Mouse (Mus musculus) MEL (cell line): ENCODE results near the gene Dapk3. TPM values are rescaled to one million over a fixed set of nuclear protein-coding genes. Genes with fewer than 3 reads are reported as not detected.

Source experiments
- DNase-seq: peaks from one replicate; pipeline ENCODE4 v3.0.0; 2011; ENCODE audit warnings: low read depth, low spot score
- H3K27ac ChIP-seq: 2 replicates; pipeline ENCODE4 v1.5.1; 2012; ENCODE audit warnings: low read depth, mild to moderate bottlenecking, control low read depth, low read length, moderate library complexity; ENCODE audit not compliant: control insufficient read depth
- H3K27me3 ChIP-seq, 2 experiments: fragments of 150-350 bp in 1 of 2; sonication (generic) in 1 of 2; 2 replicates each; pipeline ENCODE4 v1.6.1; 2012; ENCODE audit warnings: low read length in 2 of 2, mild to moderate bottlenecking in 2 of 2, improper control_type of control experiment in 1 of 2, moderate library complexity in 1 of 2; ENCODE audit not compliant: insufficient read depth in 2 of 2, control insufficient read depth in 1 of 2
- H3K36me3 ChIP-seq, 2 experiments: 2 replicates each; pipeline ENCODE4 v1.6.1; 2012 to 2014; ENCODE audit warnings: low read length in 2 of 2, improper control_type of control experiment in 1 of 2, inconsistent platforms in 1 of 2, mild to moderate bottlenecking in 1 of 2; ENCODE audit not compliant: insufficient read depth in 2 of 2, control insufficient read depth in 1 of 2
- H3K4me1 ChIP-seq, 2 experiments: fragments of 150-350 bp in 1 of 2; sonication (generic) in 1 of 2; 2 replicates each; pipeline ENCODE4 v1.6.1; 2012; ENCODE audit warnings: low read length in 2 of 2, improper control_type of control experiment in 1 of 2, mild to moderate bottlenecking in 1 of 2; ENCODE audit not compliant: insufficient read depth in 2 of 2, control insufficient read depth in 1 of 2
- H3K4me3 ChIP-seq, 2 experiments: fragments of 150-350 bp in 1 of 2; sonication (generic) in 1 of 2; 2 replicates each; pipeline ENCODE4 v1.5.1; 2012; ENCODE audit warnings: low read depth in 2 of 2, low read length in 2 of 2, mild to moderate bottlenecking in 2 of 2, moderate library complexity in 2 of 2, control low read depth in 1 of 2, improper control_type of control experiment in 1 of 2; ENCODE audit not compliant: control insufficient read depth in 1 of 2, insufficient read depth in 1 of 2
- H3K79me2 ChIP-seq: 2 replicates; pipeline ENCODE4 v1.6.1; 2012; ENCODE audit warnings: mild to moderate bottlenecking, low read length, moderate library complexity; ENCODE audit not compliant: control insufficient read depth, poor library complexity, insufficient read depth
- H3K9ac ChIP-seq: 2 replicates; pipeline ENCODE4 v1.6.1; 2012; ENCODE audit warnings: low read depth, mild to moderate bottlenecking, control low read depth, low read length, moderate library complexity; ENCODE audit not compliant: control insufficient read depth, poor library complexity, severe bottlenecking
- H3K9me3 ChIP-seq: fragments of 150-350 bp; sonication (generic); replicated peaks from 2 replicates; pipeline ENCODE4 v1.6.1; 2012; ENCODE audit warnings: mild to moderate bottlenecking, low read length, improper control_type of control experiment, moderate library complexity; ENCODE audit not compliant: insufficient read depth
- BHLHE40 ChIP-seq: IDR thresholded peaks from 2 replicates; pipeline ENCODE4 v1.6.1; 2012; ENCODE audit warnings: low read depth, mild to moderate bottlenecking, inconsistent platforms, low read length, improper control_type of control experiment, borderline replicate concordance
- CHD2 ChIP-seq: IDR thresholded peaks from 2 replicates; pipeline ENCODE4 v1.6.1; 2011; ENCODE audit warnings: low read length, improper control_type of control experiment
- E2F4 ChIP-seq: IDR thresholded peaks from 2 replicates; pipeline ENCODE4 v1.6.1; 2011; ENCODE audit warnings: low read depth, low read length, improper control_type of control experiment, borderline replicate concordance
- EP300 ChIP-seq, 2 experiments: IDR thresholded peaks; 2 replicates each; pipeline ENCODE4 v1.6.1; 2011; ENCODE audit warnings: improper control_type of control experiment in 2 of 2, low read length in 2 of 2, low read depth in 1 of 2, mild to moderate bottlenecking in 1 of 2
- ETS1 ChIP-seq: IDR thresholded peaks from 2 replicates; pipeline ENCODE4 v1.6.1; 2012; ENCODE audit warnings: low read depth, mild to moderate bottlenecking, inconsistent platforms, low read length, improper control_type of control experiment, moderate library complexity
- GABPA ChIP-seq: IDR thresholded peaks from 2 replicates; pipeline ENCODE4 v1.6.1; 2012; ENCODE audit warnings: low read depth, mild to moderate bottlenecking, inconsistent platforms, low read length, improper control_type of control experiment, moderate library complexity
- GATA1 ChIP-seq: IDR thresholded peaks from 2 replicates; pipeline ENCODE4 v1.6.1; 2011; ENCODE audit warnings: low read depth, low read length, improper control_type of control experiment
- HCFC1 ChIP-seq: IDR thresholded peaks from 2 replicates; pipeline ENCODE4 v1.6.1; 2012; ENCODE audit warnings: low read depth, mild to moderate bottlenecking, inconsistent platforms, low read length, improper control_type of control experiment, moderate library complexity
- KAT2A ChIP-seq: conservative IDR thresholded peaks from 2 replicates; pipeline ENCODE4 v1.6.1; 2012; ENCODE audit warnings: low read depth, low read length, improper control_type of control experiment, inconsistent platforms
- MAFK ChIP-seq: IDR thresholded peaks from 2 replicates; pipeline ENCODE4 v1.6.1; 2011; ENCODE audit warnings: low read depth, mild to moderate bottlenecking, low read length, improper control_type of control experiment, borderline replicate concordance
- MAX ChIP-seq: IDR thresholded peaks from 2 replicates; pipeline ENCODE4 v1.6.1; 2011; ENCODE audit warnings: low read length, improper control_type of control experiment
- MAZ ChIP-seq: IDR thresholded peaks from 2 replicates; pipeline ENCODE4 v1.6.1; 2012; ENCODE audit warnings: low read depth, mild to moderate bottlenecking, inconsistent platforms, low read length, improper control_type of control experiment
- MXI1 ChIP-seq: IDR thresholded peaks from 2 replicates; pipeline ENCODE4 v1.6.1; 2011; ENCODE audit warnings: mild to moderate bottlenecking, low read depth, low read length, improper control_type of control experiment
- NELFE ChIP-seq: IDR thresholded peaks from 2 replicates; pipeline ENCODE4 v1.6.1; 2011; ENCODE audit warnings: low read depth, low read length, improper control_type of control experiment
- POLR2A ChIP-seq, 2 experiments: IDR thresholded peaks; 2 replicates each; pipeline ENCODE4 v1.6.1; 2011 to 2012; ENCODE audit warnings: low read length in 2 of 2, mild to moderate bottlenecking in 2 of 2, control low read depth in 1 of 2, improper control_type of control experiment in 1 of 2, low read depth in 1 of 2, moderate library complexity in 1 of 2; ENCODE audit not compliant: control insufficient read depth in 1 of 2, insufficient read depth in 1 of 2, poor library complexity in 1 of 2
- TAL1 ChIP-seq: IDR thresholded peaks from 2 replicates; pipeline ENCODE4 v1.6.1; 2012; ENCODE audit warnings: mild to moderate bottlenecking, inconsistent platforms, low read length, moderate library complexity, mixed read lengths
- TCF12 ChIP-seq: IDR thresholded peaks from 2 replicates; pipeline ENCODE4 v1.6.1; 2014; ENCODE audit warnings: low read depth, mild to moderate bottlenecking, inconsistent platforms, low read length, improper control_type of control experiment, moderate library complexity
- ZKSCAN1 ChIP-seq: IDR thresholded peaks from 2 replicates; pipeline ENCODE4 v1.6.1; 2012; ENCODE audit warnings: low read depth, mild to moderate bottlenecking, inconsistent platforms, low read length, improper control_type of control experiment, moderate library complexity
- polyA plus RNA-seq, 2 experiments: library from polyadenylated mRNA; stranded (reverse) in 1 of 2; unstranded in 1 of 2; fragments of >175 nt in 1 of 2; fragments of >200 nt in 1 of 2; gene quantifications; 2 replicates each; pipeline versions ENCODE4 v1.2.1 to v1.2.4; 2012; ENCODE audit warnings: low replicate concordance in 2 of 2, low read depth in 1 of 2; ENCODE audit not compliant: insufficient read length in 2 of 2, insufficient read depth in 1 of 2, missing spikeins in 1 of 2
- total RNA-seq: library from RNA; depleted of rRNA; stranded (reverse); fragments of 300-350 nt; gene quantifications from 2 replicates; pipeline ENCODE4 v1.2.3, GENCODE M21; 2012

Gene Dapk3
- total and polyA plus RNA-seq, 3 experiments: 42.3 to 79.1 TPM; not detected in 1

DNA sequence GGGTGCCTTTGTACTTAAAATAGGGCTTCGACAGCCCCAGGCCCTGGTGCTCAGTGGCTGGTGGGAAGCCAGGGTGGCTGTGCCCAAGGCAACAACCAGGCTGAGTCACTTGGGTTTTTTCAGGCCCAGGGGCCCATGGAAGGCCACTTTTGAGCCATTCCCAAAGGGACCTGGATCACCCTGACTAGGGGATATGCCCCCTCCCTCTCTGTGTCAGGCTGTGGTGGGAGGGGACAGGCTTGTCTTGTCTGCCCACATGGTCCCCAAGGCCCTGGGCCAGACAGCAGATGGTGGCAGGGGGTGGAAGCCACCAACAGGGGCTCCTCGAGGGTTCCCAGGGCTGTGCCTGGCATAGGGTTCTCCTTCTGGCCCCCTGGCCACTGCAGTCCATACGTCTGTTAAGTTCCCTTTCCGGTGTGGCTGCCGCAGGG lies 40.2 kb upstream of the Dapk3 start:
- H3K27ac ChIP-seq: no peak overlapping the region
- DNase-seq: no peak
- TF ChIP-seq EP300 (IDR thresholded peaks at IDR 0.05; ENCODE audit: low read depth in 1 of 2, low read length in 2 of 2) (no peak), MXI1 (no peak), TAL1 (no peak), NELFE (no peak), GABPA (no peak), MAZ (no peak), MAX (no peak), E2F4 (no peak), TCF12 (no peak), BHLHE40 (no peak)
- TF ChIP-seq, all 39 proteins: peak for 0
- H3K4me1 ChIP-seq: peaks cover 2 to 11% of the 10 kb centered on the region in 2 experiments; a peak in 3 of 4 replicates
- no peak overlapping the region for H3K4me3 ChIP-seq
- H3K9ac ChIP-seq: no peak overlapping the region
- H3K79me2 ChIP-seq: peaks cover 94% of the 10 kb centered on the region
- H3K27me3 ChIP-seq: no peaks in the 10 kb centered on the region
- H3K36me3 ChIP-seq: peaks cover 12 to 14% of the 10 kb centered on the region in 2 experiments
- H3K9me3 ChIP-seq: no peaks in the 10 kb centered on the region

DNA sequence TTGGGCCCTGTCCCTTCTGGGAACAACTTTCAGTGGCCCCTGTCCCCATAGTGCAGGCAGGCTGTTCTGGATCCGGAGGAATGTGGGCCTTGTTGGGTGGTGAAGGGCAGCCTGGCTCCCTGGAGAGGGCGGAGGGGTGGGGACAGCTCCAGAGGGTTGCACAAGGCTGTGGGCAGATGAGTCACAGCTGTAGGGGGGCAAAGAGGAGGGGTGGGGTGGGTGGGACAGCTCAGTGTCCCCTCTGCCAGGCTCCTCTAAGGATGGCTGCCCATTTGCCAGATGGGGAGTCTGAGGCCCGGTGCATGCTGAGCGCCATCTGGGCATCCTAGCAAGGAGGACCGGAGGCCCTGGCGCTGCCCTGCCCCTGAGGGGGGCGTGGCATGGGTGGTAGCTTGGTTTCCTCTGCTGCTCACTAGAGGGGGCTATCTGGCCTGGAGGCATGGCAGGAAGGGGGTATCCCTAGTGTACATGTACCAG lies 39.6 kb upstream of the Dapk3 start:
- Histone ChIP-seq H3K4me1 (peaks cover 2 to 11% of the 10 kb centered on the region in 2 experiments; a peak in 3 of 4 replicates), H3K9me3 (no peaks in the 10 kb centered on the region), H3K36me3 (peaks cover 12 to 16% of the 10 kb centered on the region in 2 experiments), H3K27me3 (no peaks in the 10 kb centered on the region), H3K27ac (no peak overlapping the region), H3K4me3 (no peak overlapping the region), H3K79me2 (peaks cover 88% of the 10 kb centered on the region), H3K9ac (no peak overlapping the region)
- DNase-seq: no peak
- TF ChIP-seq GATA1 (no peak), MXI1 (no peak), POLR2A (IDR thresholded peaks at IDR 0.05; ENCODE audit: control insufficient read depth in 1 of 2, insufficient read depth in 1 of 2, low read depth in 1 of 2, low read length in 2 of 2, poor library complexity in 1 of 2) (peak in 1 of 2 experiments; percentile 26; a peak in 1 of 4 replicates)

DNA sequence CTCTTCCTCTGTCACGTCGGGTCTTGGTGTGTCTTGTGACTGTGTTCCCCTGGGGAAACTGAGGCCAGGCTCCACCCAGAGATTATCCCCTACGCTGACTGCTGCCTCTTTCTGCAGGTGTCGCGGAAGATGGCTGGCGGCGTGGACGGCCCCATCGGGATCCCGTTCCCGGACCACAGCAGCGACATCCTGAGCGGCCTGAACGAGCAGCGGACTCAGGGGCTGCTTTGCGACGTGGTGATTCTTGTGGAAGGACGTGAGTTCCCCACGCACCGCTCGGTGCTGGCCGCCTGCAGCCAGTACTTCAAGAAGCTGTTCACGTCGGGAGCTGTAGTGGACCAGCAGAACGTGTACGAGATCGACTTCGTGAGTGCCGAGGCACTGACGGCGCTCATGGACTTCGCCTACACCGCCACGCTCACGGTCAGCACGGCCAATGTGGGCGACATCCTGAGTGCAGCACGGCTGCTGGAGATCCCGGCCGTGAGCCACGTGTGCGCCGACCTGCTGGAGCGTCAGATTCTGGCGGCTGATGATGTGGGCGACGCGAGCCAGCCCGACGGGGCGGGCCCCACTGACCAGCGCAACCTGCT lies 38.9 kb upstream of the Dapk3 start:
- Histone ChIP-seq H3K4me3 (no peak overlapping the region), H3K9me3 (no peaks in the 10 kb centered on the region), H3K36me3 (peaks cover 9 to 16% of the 10 kb centered on the region in 2 experiments), H3K27ac (no peak overlapping the region), H3K4me1 (peaks cover under 1 to 8% of the 10 kb centered on the region in 2 experiments; a peak in 3 of 4 replicates), H3K79me2 (peaks cover 80% of the 10 kb centered on the region), H3K9ac (no peak overlapping the region), H3K27me3 (no peaks in the 10 kb centered on the region)
- no peak for TF ChIP-seq TCF12
- TF ChIP-seq CHD2: no peak
- no peak for TF ChIP-seq ETS1
- TF ChIP-seq GABPA: no peak
- TF ChIP-seq KAT2A: no peak
- TF ChIP-seq E2F4: no peak
- no peak for TF ChIP-seq HCFC1
- no peak for TF ChIP-seq MAFK
- TF ChIP-seq EP300 (IDR thresholded peaks at IDR 0.05; ENCODE audit: low read depth in 1 of 2, low read length in 2 of 2): no peak
- no peak for TF ChIP-seq MAX
- no peak for TF ChIP-seq ZKSCAN1
- no peak for DNase-seq
